Mouse (Mus musculus) liver, postnatal 0 days (tissue): Measurements from ENCODE around the gene Olfr975.
"Not testable (repeated sequence)": the region's sequence is repeated elsewhere in the genome, so short reads cannot be mapped to it uniquely, and the experiment has no call there.

Experiments used
- CTCF ChIP-seq: sonication (generic); IDR thresholded peaks from 2 replicates; pipeline ENCODE4 v1.5.1; 2016; ENCODE audit warnings: antibody characterized with exemption, low read depth
- EP300 ChIP-seq: IDR thresholded peaks from 2 replicates; pipeline ENCODE4 v1.6.1; 2016; ENCODE audit warnings: antibody characterized with exemption, low read depth, mild to moderate bottlenecking

DNA sequence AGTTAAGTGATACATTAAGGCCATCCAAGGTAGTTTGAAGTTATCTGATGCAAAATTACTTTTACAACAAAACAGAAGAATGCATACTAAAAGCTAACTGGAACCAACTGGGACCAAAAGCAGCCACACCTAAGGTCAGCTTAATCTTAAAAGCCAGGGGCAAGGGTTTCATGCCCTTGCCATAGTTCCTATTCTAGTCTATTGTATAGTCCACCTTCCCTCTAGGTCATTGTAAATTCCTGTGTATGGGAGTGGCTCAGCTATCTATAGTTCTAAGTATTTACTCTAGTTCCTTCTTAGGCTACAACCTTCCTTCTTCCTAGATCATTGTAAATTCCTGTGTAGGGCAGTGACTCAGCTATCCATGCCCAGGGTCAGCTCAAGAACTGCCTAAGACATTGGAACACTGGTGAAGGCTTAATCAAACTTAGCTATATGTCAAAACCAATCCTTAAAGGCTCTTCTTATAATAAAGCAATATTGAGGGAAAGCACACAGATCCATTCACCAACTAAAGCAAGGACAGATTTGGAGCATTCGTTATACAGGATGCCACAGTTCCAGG lies 24.8 kb upstream of the Olfr975 start:
- not testable (repeated sequence) for TF ChIP-seq EP300, CTCF
